Mouse (Mus musculus) neural tube, embryonic 10.5 days (tissue): ENCODE data around the gene Gm10490.
A peak's percentile ranks its signal among the peaks of the same experiment; 100 is the strongest.
"Not testable (repeated sequence)": the region's sequence is repeated elsewhere in the genome, so short reads cannot be mapped to it uniquely, and the experiment has no call there.

ENCODE experiments used
- DNase-seq: peaks from one replicate; pipeline ENCODE4 v3.0.0-alpha.2; 2017; ENCODE audit warnings: low spot score; ENCODE audit errors: extremely low spot score

The Gm10490 gene

GRCm38 (mm10) chrX:7909242-7909641 is at the start of gene Gm10490:
Gene Gm10490, plus strand, starts transcription at chrX:7909542.
- not testable (repeated sequence) for DNase-seq

GRCm38 (mm10) chrX:7863181-7863580 is 46.2 kb upstream of the Gm10490 start:
- DNase-seq = no peak

- no peak for DNase-seq
These were observed 44.8 kb upstream of the Gm10490 start for GRCm38 (mm10) chrX:7864551-7864950.

- DNase-seq = no peak
These were observed 44.0 kb upstream of the Gm10490 start for GRCm38 (mm10) chrX:7865343-7865742.

GRCm38 (mm10) chrX:7865786-7866185 is 43.6 kb upstream of the Gm10490 start:
- no peak for DNase-seq

GRCm38 (mm10) chrX:7867141-7867540 is 42.2 kb upstream of the Gm10490 start:
- DNase-seq = no peak

GRCm38 (mm10) chrX:7868506-7868905 is 40.8 kb upstream of the Gm10490 start:
- DNase-seq = no peak

GRCm38 (mm10) chrX:7869826-7870225 is 39.5 kb upstream of the Gm10490 start:
- DNase-seq = no peak

GRCm38 (mm10) chrX:7878007-7878419 is 31.3 kb upstream of the Gm10490 start, which contains the start of gene Pim2:
Gene Pim2, plus strand, starts transcription at chrX:7878262.
- DNase-seq = peak; percentile 60

GRCm38 (mm10) chrX:7878495-7878894 is 30.8 kb upstream of the Gm10490 start:
- no peak for DNase-seq

GRCm38 (mm10) chrX:7879819-7880218 is 29.5 kb upstream of the Gm10490 start:
- peak; percentile 55 for DNase-seq

GRCm38 (mm10) chrX:7883841-7884567 is 25.3 kb upstream of the Gm10490 start, which contains the start of gene Slc35a2:
Gene Slc35a2, plus strand, starts transcription at chrX:7884028.
- peak; percentile 65 for DNase-seq

GRCm38 (mm10) chrX:7898211-7898610 is 11.1 kb upstream of the Gm10490 start:
- no peak for DNase-seq

GRCm38 (mm10) chrX:7898880-7899874 is 10.2 kb upstream of the Gm10490 start, which contains the start of the genes Pqbp1 and Timm17b:
Gene Pqbp1, minus strand, starts transcription at chrX:7899269.
Gene Timm17b, plus strand, starts transcription at chrX:7899357.
- DNase-seq = peak; percentile 79

GRCm38 (mm10) chrX:7904441-7904840 is 4.9 kb upstream of the Gm10490 start:
- no peak for DNase-seq

- DNase-seq = no peak
These were observed 1.6 kb upstream of the Gm10490 start, which contains the start of gene Gm10491 for GRCm38 (mm10) chrX:7907735-7908134. Gene Gm10491, minus strand, starts transcription at chrX:7907835.

- DNase-seq = no peak
These were observed 1.1 kb downstream of the Gm10490 start for GRCm38 (mm10) chrX:7910473-7910872.

- DNase-seq = not testable (repeated sequence)
These were observed 6.3 kb downstream of the Gm10490 start for GRCm38 (mm10) chrX:7915669-7916068.

- DNase-seq = not testable (repeated sequence)
These were observed 8.6 kb downstream of the Gm10490 start for GRCm38 (mm10) chrX:7917960-7918359.

- DNase-seq = peak; percentile 42
These were observed 10.4 kb downstream of the Gm10490 start, which contains the start of gene Pcsk1n for GRCm38 (mm10) chrX:7919601-7920383. Gene Pcsk1n, plus strand, starts transcription at chrX:7919822.

GRCm38 (mm10) chrX:7922032-7922431 is 12.7 kb downstream of the Gm10490 start:
- DNase-seq = peak; percentile 35
